Mouse (Mus musculus) stomach, embryonic 16.5 days (tissue): ENCODE results near the gene Alox5ap. TPM values are rescaled to one million over a fixed set of nuclear protein-coding genes. Genes with fewer than 3 reads are reported as not detected.

ENCODE experiments used
- ATAC-seq: fragments of 200-750 bp; cut with Nextera tagmentation; 2 replicates; pipeline ENCODE4 v1.8.0; 2017; ENCODE audit warnings: moderate number of reproducible peaks, moderate TSS enrichment; ENCODE audit not compliant: insufficient read depth, low FRiP score
- H3K27ac ChIP-seq: fragments of 300-500 bp; sonication (generic); 2 replicates; pipeline ENCODE4 v1.5.1; 2014; ENCODE audit warnings: low read length
- H3K27me3 ChIP-seq: fragments of 300-500 bp; sonication (generic); 2 replicates; pipeline ENCODE4 v1.6.1; 2014; ENCODE audit warnings: low read length, control low read depth, mixed read lengths; ENCODE audit not compliant: control insufficient read depth, insufficient read depth
- H3K36me3 ChIP-seq: fragments of 300-500 bp; sonication (generic); 2 replicates; pipeline ENCODE4 v1.6.1; 2014; ENCODE audit warnings: low read length; ENCODE audit not compliant: control insufficient read depth, insufficient read depth
- H3K4me1 ChIP-seq: fragments of 300-500 bp; sonication (generic); 2 replicates; pipeline ENCODE4 v1.6.1; 2014; ENCODE audit warnings: low read length, control low read depth, mixed read lengths; ENCODE audit not compliant: control insufficient read depth, insufficient read depth
- H3K4me2 ChIP-seq: fragments of 300-500 bp; sonication (generic); 2 replicates; pipeline ENCODE4 v1.6.1; 2014; ENCODE audit warnings: low read depth, low read length, mixed read lengths
- H3K4me3 ChIP-seq: fragments of 300-500 bp; sonication (generic); replicated peaks from 2 replicates; pipeline ENCODE4 v1.5.1; 2014; ENCODE audit warnings: mild to moderate bottlenecking, low read length
- H3K9ac ChIP-seq: fragments of 300-500 bp; sonication (generic); 2 replicates; pipeline ENCODE4 v1.6.1; 2014; ENCODE audit warnings: low read length
- H3K9me3 ChIP-seq: fragments of 300-500 bp; sonication (generic); replicated peaks from 2 replicates; pipeline ENCODE4 v1.6.1; 2016; ENCODE audit warnings: low read length, control low read depth; ENCODE audit not compliant: control insufficient read depth
- WGBS: fragments of 180-500 bp; shearing (Covaris S2); extraction: QIAGEN DNeasy Blood & Tissue Kit; methylation state at CpG from one replicate; pipeline ENCODE4 v1.1.7; 2014; 5-methylcytosine and 5-hydroxymethylcytosine counted together
- polyA plus RNA-seq: library from polyadenylated mRNA; unstranded; fragments of >200 nt; fragmentation: Nextera tagmentation; extraction: Ambion mirVana; gene quantifications from 2 replicates; pipeline ENCODE4 v1.2.1, GENCODE M21; 2015

Alox5ap gene
- 24.6 and 32.8 TPM in 2 replicates for polyA plus RNA-seq

- Histone ChIP-seq H3K27me3 (no peaks in the 10 kb centered on the region), H3K9ac (no peak within 1 kb of the TSS), H3K36me3 (no peaks in the 10 kb centered on the region), H3K9me3 (no peaks in the 10 kb centered on the region), H3K4me3 (no peak within 1 kb of the TSS; the same call in 1 of the 2 replicates), H3K27ac (no peak within 1 kb of the TSS), H3K4me1 (no peaks in the 10 kb centered on the region), H3K4me2 (no peak within 1 kb of the TSS)
- ATAC-seq = no peak; the same call in 1 of the 2 replicates
- WGBS = 48% methylated on average over 4 of the region's 4 CpGs
Observed at GRCm38 (mm10) chr5:149264405-149264804, at the start of gene Alox5ap. Gene Alox5ap (plus strand): TSS chr5:149264767.

DNA sequence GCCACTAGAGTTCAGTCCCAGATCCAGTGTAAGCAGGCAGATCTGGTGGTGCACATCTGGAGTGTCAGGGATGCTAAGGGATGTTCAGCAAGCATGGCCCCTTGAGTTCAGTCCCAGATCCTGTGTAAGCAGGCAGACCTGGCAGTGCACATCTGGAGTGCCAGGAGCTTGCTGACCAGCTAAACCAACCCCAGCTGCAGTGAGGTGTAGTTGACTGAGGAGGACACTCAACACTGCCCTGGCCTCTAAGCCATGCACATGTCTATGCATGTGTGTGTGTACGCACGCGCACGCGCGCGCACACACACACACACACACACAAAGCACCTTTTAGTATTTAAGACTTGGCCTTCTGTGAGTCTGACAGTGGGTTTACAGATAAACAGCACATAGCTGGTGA lies 49.0 kb upstream of the Alox5ap start:
- Histone ChIP-seq H3K4me2 (no peak overlapping the region), H3K27ac (no peak overlapping the region), H3K4me3 (no peak overlapping the region), H3K4me1 (no peaks in the 10 kb centered on the region), H3K36me3 (peaks cover 11% of the 10 kb centered on the region), H3K9me3 (no peaks in the 10 kb centered on the region), H3K9ac (no peak overlapping the region), H3K27me3 (no peaks in the 10 kb centered on the region)
- ATAC-seq = no peak
- WGBS = 98% methylated on average over 7 of the region's 7 CpGs

DNA sequence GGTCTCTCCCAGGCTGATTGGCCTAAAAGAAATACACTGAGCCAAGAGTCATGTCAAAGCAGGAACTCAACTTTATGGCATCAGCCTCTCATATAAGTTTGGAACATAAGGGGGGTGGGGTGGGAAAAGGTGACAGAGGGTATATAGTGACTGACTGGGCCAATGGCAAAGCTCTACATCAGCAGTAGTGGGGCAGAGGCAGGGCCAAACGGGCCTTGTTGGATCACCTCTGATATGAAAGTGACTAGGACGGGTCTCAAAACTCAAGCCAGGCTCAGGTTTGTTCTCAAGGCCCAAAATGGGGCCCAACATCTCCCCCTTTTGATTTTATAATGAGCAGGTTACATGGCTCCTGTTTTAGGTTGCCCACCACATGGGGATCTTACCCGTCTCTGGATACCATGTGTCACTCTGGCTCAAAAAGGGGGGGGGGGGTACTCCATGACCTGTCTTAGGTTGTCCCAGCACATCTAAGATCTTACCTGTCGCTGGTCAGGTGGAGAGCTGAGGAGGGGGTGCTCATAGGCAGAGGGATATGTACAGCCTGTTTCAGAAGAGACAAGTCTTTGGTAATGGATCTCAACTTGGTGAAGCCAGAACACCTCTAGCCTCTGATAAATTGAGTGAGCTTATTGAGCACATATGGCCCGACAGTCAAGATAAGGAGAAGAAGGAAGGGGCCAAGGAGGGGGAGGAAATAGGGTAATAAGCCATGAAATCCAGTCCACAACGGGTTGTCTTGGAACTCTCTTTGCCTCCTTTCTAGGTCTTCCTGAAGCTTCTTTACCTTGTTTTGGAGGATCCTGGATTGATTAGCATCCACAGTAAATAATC lies 46.8 kb upstream of the Alox5ap start:
- 75% methylated on average over 6 of the region's 6 CpGs for WGBS
- H3K27me3 ChIP-seq = no peaks in the 10 kb centered on the region
- H3K4me1 ChIP-seq = no peaks in the 10 kb centered on the region
- no peak overlapping the region for H3K27ac ChIP-seq
- H3K4me3 ChIP-seq = no peak overlapping the region
- H3K4me2 ChIP-seq = no peak overlapping the region
- H3K9ac ChIP-seq = no peak overlapping the region
- no peak for ATAC-seq
- 0 out of 2 replicates have a peak, but pooled peaks cover 5% of the 10 kb centered on the region for H3K9me3 ChIP-seq
- 0 out of 2 replicates have a peak, but pooled peaks cover 10% of the 10 kb centered on the region for H3K36me3 ChIP-seq

- Histone ChIP-seq H3K4me1 (peaks cover 6% of the 10 kb centered on the region), H3K4me2 (no peak overlapping the region), H3K4me3 (no peak overlapping the region), H3K27me3 (no peaks in the 10 kb centered on the region), H3K9me3 (0 out of 2 replicates have a peak, but pooled peaks cover 5% of the 10 kb centered on the region), H3K27ac (no peak overlapping the region), H3K9ac (no peak overlapping the region), H3K36me3 (0 out of 2 replicates have a peak, but pooled peaks cover 2% of the 10 kb centered on the region)
- WGBS = 75% methylated on average over 3 of the region's 3 CpGs
- no peak for ATAC-seq
Observed at GRCm38 (mm10) chr5:149219493-149219892, 45.1 kb upstream of the Alox5ap start.

DNA sequence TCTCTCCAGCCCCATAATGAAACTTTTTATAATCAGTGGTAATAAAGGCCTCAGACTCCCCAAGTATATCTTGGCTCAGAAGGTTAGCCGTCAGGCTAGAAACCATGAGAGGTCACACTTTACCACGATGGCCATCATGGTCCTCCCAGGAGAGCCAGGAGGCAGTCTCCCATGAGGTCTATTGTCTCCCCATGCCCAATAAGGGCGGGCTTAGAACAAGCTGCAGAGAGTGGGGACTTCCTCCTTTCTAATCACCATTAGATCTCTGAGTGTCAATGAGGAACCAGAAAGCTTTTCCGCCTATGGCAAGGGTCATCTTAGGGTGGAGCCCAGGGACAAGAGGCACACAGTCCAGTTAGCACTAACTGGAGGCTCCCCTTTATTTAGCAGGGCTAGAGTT lies 43.2 kb upstream of the Alox5ap start:
- Histone ChIP-seq H3K27ac (no peak overlapping the region), H3K4me2 (no peak overlapping the region), H3K36me3 (no peaks in the 10 kb centered on the region), H3K4me3 (no peak overlapping the region), H3K27me3 (no peaks in the 10 kb centered on the region), H3K9me3 (0 out of 2 replicates have a peak, but pooled peaks cover 5% of the 10 kb centered on the region), H3K9ac (no peak overlapping the region), H3K4me1 (peaks cover 12% of the 10 kb centered on the region)
- ATAC-seq = no peak
- 86% methylated on average over 4 of the region's 4 CpGs for WGBS

DNA sequence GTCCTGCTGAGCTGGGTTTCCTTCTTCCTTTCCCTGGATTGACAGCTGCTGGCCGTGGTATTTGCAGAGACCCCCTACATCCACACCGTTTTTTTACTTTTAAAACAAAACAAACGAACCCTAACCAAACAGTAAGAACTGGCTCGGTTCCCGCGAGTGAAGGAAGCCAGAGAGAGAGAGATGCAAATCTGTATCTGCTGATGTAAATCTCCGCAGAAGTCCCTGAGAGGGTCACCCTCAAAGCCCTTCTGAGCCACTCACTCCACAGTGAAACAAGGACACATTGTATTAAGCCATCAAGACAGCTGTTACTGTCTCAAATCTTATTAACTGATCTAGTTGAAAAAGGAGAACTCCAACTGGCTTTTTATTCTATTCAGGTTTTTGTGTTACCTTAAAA lies 39.9 kb upstream of the Alox5ap start:
- Histone ChIP-seq H3K4me2 (peak overlapping the region; percentile 28), H3K4me3 (no peak overlapping the region), H3K4me1 (peaks cover 12% of the 10 kb centered on the region), H3K27ac (no peak overlapping the region), H3K9me3 (0 out of 2 replicates have a peak, but pooled peaks cover 5% of the 10 kb centered on the region), H3K27me3 (no peaks in the 10 kb centered on the region), H3K9ac (no peak overlapping the region; the same call in 1 of the 2 replicates), H3K36me3 (no peaks in the 10 kb centered on the region)
- no peak for ATAC-seq
- 12% methylated on average over 7 of the region's 7 CpGs for WGBS

- no peaks in the 10 kb centered on the region for H3K36me3 ChIP-seq
- H3K9me3 ChIP-seq = no peaks in the 10 kb centered on the region
- peak overlapping the region; percentile 51 for H3K4me2 ChIP-seq
- H3K4me1 ChIP-seq = peaks cover 11% of the 10 kb centered on the region
- WGBS = 3% methylated on average over 55 of the region's 55 CpGs
- peak overlapping the region; percentile 77 for H3K27ac ChIP-seq
- peak overlapping the region; percentile 68 for H3K9ac ChIP-seq
- peak overlapping the region; percentile 55 for H3K4me3 ChIP-seq
- no peaks in the 10 kb centered on the region for H3K27me3 ChIP-seq
- peak; percentile 100 for ATAC-seq
Observed at GRCm38 (mm10) chr5:149228700-149229618, 35.6 kb upstream of the Alox5ap start.

DNA sequence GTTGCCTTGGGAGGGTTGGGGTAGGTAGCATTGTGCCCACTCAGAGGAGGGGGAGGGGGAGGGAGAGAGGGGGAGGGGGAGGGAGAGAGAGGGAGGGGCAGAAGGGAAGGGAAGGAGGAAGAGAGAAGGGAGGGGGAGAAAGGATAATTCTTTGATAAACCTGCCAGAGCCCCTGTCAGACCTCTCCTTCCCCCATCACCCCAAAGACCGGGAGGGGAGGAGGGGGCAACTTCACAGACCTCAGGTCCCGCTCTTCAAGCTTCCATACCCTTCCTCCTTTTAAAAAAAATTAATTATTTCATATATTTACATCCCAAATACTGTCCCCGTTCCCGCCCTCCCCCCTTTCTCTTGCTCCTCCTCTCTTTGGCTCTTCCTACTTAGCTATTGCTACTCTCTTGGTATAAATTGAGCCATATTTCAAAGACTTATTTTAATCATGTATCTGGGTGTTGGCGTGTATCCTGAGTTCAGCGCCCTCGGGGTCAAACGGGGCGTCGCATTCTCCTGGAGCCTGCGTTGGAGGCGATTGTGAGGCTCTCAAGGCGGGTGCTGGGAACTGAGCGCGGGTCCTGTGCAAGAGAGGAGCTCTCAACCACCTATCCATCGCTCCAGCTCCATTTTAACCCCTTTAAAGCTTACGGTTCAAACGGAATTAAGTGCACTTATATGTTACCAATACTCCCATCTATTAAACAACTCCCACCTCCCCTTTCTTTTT lies 34.8 kb upstream of the Alox5ap start:
- 70% methylated on average over 18 of the region's 18 CpGs for WGBS
- ATAC-seq = no peak

More for the DNA sequence above, 34.8 kb upstream of the Alox5ap start:
- Histone ChIP-seq H3K27ac (peak overlapping the region; percentile 77), H3K27me3 (no peaks in the 10 kb centered on the region), H3K4me1 (0 out of 2 replicates have a peak, but pooled peaks cover 5% of the 10 kb centered on the region), H3K4me2 (peak overlapping the region; percentile 51), H3K9ac (peak overlapping the region; percentile 68), H3K36me3 (no peaks in the 10 kb centered on the region), H3K9me3 (no peaks in the 10 kb centered on the region), H3K4me3 (peak overlapping the region; percentile 55)
